Mouse (Mus musculus): ENCODE measurements around the gene Cyp2u1.

The Cyp2u1 gene

GRCm38 (mm10) chr3:131258921-131259320 lies 44.1 kb downstream of the Cyp2u1 start:
- in situ Hi-C loops (cut with MboI, MseI): no loop called here

GRCm38 (mm10) chr3:131255399-131255981 lies 47.5 kb downstream of the Cyp2u1 start:
- in situ Hi-C loops (cut with MboI, MseI): no loop called here

- in situ Hi-C loops (cut with MboI, MseI): no loop called here
Measured at GRCm38 (mm10) chr3:131254991-131255390, 48.0 kb downstream of the Cyp2u1 start.

GRCm38 (mm10) chr3:131251601-131252000 lies 51.4 kb downstream of the Cyp2u1 start:
- in situ Hi-C loops (cut with MboI, MseI): no loop called here

- in situ Hi-C loops (cut with MboI, MseI): no loop called here
Measured at GRCm38 (mm10) chr3:131250978-131251377, 52.0 kb downstream of the Cyp2u1 start.

- in situ Hi-C loops (cut with MboI, MseI): no loop called here
Measured at GRCm38 (mm10) chr3:131250283-131250682, 52.7 kb downstream of the Cyp2u1 start.

- in situ Hi-C loops (cut with MboI, MseI): no loop called here
Measured at GRCm38 (mm10) chr3:131248444-131248843, 54.6 kb downstream of the Cyp2u1 start.

- in situ Hi-C loops (cut with MboI, MseI): no loop called here
Measured at GRCm38 (mm10) chr3:131247851-131248250, 55.2 kb downstream of the Cyp2u1 start.

GRCm38 (mm10) chr3:131247447-131247846 lies 55.6 kb downstream of the Cyp2u1 start:
- in situ Hi-C loops (cut with MboI, MseI): no loop called here

- in situ Hi-C loops (cut with MboI, MseI): no loop called here
Measured at GRCm38 (mm10) chr3:131246579-131247046, 56.4 kb downstream of the Cyp2u1 start.

GRCm38 (mm10) chr3:131245766-131246578 lies 57.1 kb downstream of the Cyp2u1 start:
- in situ Hi-C loops (cut with MboI, MseI): no loop called here
